Mouse (Mus musculus) small intestine, adult 2 months (tissue): Measurements from ENCODE around the gene Ptger4. TPM values are rescaled to one million over a fixed set of nuclear protein-coding genes. Genes with fewer than 3 reads are reported as not detected.

Experiments used
- H3K27ac ChIP-seq: fragments of 200-500 bp; 2 replicates; pipeline ENCODE4 v1.5.1; 2012; ENCODE audit warnings: low read depth, low read length, control low read depth, inconsistent platforms; ENCODE audit not compliant: insufficient read depth
- H3K27me3 ChIP-seq: fragments of 200-500 bp; 2 replicates; pipeline ENCODE4 v1.6.1; 2012; ENCODE audit warnings: mild to moderate bottlenecking, moderate library complexity, low read length, inconsistent platforms; ENCODE audit not compliant: control insufficient read depth, insufficient read depth
- H3K36me3 ChIP-seq: fragments of 200-500 bp; 2 replicates; pipeline ENCODE4 v1.6.1; 2012; ENCODE audit warnings: mild to moderate bottlenecking, low read length, control low read depth, inconsistent platforms; ENCODE audit not compliant: control insufficient read depth, insufficient read depth
- H3K4me1 ChIP-seq: fragments of 200-500 bp; 2 replicates; pipeline ENCODE4 v1.6.1; 2012; ENCODE audit warnings: low read length, inconsistent platforms, mixed read lengths; ENCODE audit not compliant: control insufficient read depth, insufficient read depth, insufficient read length
- H3K4me3 ChIP-seq: fragments of 200-500 bp; 2 replicates; pipeline ENCODE4 v1.5.1; 2012; ENCODE audit warnings: low read depth, mild to moderate bottlenecking, control low read depth, inconsistent platforms, low read length, moderate library complexity
- CTCF ChIP-seq: fragments of 200-500 bp; IDR thresholded peaks from 2 replicates; pipeline ENCODE4 v1.5.1; 2012; ENCODE audit warnings: low read depth, mild to moderate bottlenecking, control low read depth, inconsistent platforms, low read length, moderate library complexity, mixed read lengths; ENCODE audit not compliant: insufficient replicate concordance, insufficient read length; ENCODE audit errors: extremely low read depth
- POLR2A ChIP-seq: fragments of 200-500 bp; IDR thresholded peaks from 2 replicates; pipeline ENCODE4 v1.6.1; 2012; ENCODE audit warnings: low read depth, mild to moderate bottlenecking, control low read depth, inconsistent platforms, low read length, moderate library complexity
- WGBS: fragments of 180-500 bp; shearing (Covaris S2); methylation state at CpG from one replicate; pipeline ENCODE4 v1.1.7; 2018; 5-methylcytosine and 5-hydroxymethylcytosine counted together
- polyA plus RNA-seq: library from polyadenylated mRNA; depleted of rRNA; stranded (reverse); fragments of >200 nt; gene quantifications from 2 replicates; pipeline ENCODE4 v1.2.3, GENCODE M21; 2012

Gene Ptger4
- polyA plus RNA-seq, 1 experiment: 85.6 TPM

DNA sequence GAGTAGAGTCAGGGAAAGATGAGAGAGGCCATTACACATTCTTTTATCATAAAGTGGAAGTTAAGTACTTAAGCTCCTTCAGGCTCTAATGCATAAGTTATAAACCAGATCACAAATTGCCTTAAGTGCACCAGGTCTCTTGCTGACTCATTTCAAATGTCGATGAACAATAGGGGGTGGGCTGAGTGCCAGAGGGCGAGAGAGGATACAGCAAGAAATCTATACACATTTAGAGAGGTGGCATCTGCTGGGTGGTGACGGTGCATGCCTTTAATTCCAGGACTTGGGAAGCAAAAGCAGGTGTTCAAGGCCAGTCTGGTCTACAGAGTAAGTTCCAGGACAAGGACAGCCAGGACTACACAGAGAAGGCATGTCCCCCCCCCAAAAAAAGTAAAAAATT is 22.1 kb upstream of the Ptger4 start:
- 39% methylated on average over 3 of the region's 3 CpGs for WGBS
- no peak overlapping the region for H3K27ac ChIP-seq
- no peak overlapping the region for H3K4me3 ChIP-seq
- H3K4me1 ChIP-seq: no peaks in the 10 kb centered on the region
- no peaks in the 10 kb centered on the region for H3K36me3 ChIP-seq
- TF ChIP-seq POLR2A: no peak
- TF ChIP-seq CTCF: no peak
- no peaks in the 10 kb centered on the region for H3K27me3 ChIP-seq

DNA sequence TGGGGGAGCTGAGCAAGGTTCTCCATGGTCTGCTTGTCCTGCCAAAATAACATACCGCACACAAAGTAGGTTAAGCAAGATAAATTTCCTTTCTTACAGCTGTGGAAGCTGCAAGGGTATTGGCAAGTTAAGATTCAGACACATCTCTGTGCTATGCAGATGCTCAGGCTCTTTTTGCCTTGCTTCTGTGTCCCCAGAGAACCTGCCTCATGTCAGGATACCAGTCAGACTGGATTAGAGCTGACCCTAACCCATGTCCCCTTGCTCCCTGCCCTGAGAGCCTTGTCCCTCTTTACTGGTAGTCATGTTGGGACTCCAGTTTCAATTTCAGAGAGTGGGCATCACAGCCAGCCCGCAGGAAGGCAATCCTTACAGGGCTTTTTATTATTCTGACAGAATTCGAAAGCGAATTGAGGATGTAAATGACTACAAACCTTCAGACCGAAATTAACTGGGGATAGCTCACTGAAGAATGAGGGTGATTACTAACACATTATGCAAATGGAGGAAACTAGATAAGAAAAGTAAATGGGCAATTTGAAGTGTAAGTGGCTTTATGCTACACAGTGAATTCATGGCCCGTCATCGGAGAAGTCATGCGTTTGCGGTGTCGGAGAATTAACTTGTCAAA is 19.0 kb upstream of the Ptger4 start:
- TF ChIP-seq CTCF: no peak
- no peak for TF ChIP-seq POLR2A
- WGBS: 79% methylated on average over 10 of the region's 10 CpGs
- peaks cover 4% of the 10 kb centered on the region; the same call in 1 of the 2 replicates for H3K4me1 ChIP-seq
- H3K27ac ChIP-seq: no peak overlapping the region
- H3K27me3 ChIP-seq: no peaks in the 10 kb centered on the region
- H3K36me3 ChIP-seq: no peaks in the 10 kb centered on the region
- no peak overlapping the region for H3K4me3 ChIP-seq

DNA sequence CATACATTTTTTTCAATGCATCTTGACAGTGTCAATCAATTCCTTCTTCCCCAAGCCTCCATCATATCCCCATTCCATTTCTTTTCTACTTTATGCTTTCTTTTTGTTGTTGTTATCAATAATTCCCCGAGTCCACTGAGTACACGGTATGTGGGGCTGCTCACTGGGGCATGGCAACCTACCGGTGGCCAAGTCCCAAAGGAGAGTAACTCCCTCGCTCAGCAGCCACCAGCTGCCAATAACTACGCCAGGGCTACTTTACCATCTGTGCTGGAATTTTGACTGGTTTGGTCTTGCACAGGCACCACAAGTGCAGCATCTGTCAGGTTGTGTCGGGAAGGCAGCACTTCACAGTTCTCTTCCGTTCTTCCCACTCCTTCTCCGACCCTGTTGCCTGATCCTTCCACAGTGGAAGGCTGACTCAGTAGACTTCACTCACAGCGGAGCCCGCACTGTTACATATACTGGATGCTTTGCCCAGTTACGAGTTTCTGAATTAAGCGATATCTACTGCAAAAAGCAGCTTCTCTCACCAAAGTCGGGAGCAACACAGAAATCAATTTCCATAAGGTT is 18.2 kb upstream of the Ptger4 start:
- 90% methylated on average over 13 of the region's 13 CpGs for WGBS
- TF ChIP-seq POLR2A: no peak
- no peak for TF ChIP-seq CTCF

DNA sequence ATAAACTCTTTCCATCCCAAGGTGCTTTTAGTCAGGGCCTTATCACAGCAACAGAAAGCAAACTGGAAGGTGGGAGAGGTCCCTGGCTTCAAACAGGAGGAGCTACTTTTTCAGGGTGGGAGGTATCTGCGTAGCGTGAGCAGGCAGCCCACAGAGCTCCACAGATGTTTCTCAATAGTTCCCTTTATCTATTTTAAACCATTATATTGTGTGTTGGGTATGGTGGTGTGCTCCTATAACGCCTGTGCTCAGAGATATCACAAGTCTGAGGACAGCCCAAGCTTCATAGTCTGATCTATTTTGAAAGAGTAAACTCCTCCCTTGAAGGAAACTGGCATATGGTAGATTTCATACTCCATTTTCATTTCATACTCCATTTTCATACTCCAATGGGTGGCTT is 17.0 kb upstream of the Ptger4 start:
- TF ChIP-seq CTCF: no peak
- TF ChIP-seq POLR2A: no peak
- H3K36me3 ChIP-seq: no peaks in the 10 kb centered on the region
- WGBS: 43% methylated on average over 3 of the region's 3 CpGs
- H3K27me3 ChIP-seq: no peaks in the 10 kb centered on the region
- no peak overlapping the region for H3K27ac ChIP-seq
- H3K4me1 ChIP-seq: peaks cover 4% of the 10 kb centered on the region; the same call in 1 of the 2 replicates
- no peak overlapping the region for H3K4me3 ChIP-seq

More for the DNA sequence above, 18.2 kb upstream of the Ptger4 start:
- Histone ChIP-seq H3K27ac (no peak overlapping the region), H3K27me3 (no peaks in the 10 kb centered on the region), H3K4me1 (peaks cover 4% of the 10 kb centered on the region; the same call in 1 of the 2 replicates), H3K36me3 (no peaks in the 10 kb centered on the region), H3K4me3 (no peak overlapping the region)

DNA sequence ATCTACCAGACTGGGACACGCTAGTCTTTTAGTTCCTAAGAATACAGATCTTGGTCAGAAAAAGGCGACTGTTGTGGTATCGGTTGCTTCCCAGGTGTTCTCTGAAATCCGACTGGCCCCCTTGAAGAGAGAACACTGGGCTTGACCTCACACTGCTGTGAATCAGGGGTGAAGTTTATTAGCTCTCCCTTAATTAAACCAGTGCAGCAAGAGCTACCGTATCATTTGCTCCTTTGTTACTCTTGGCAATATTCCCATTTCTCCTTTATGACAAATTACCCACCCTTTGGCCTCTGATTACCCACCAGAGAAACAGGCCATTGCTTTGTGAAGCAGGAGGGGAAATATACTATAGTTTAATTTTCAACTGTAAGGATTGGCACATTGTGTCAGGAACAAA is 16.2 kb upstream of the Ptger4 start:
- peaks cover 4% of the 10 kb centered on the region; the same call in 1 of the 2 replicates for H3K4me1 ChIP-seq
- H3K36me3 ChIP-seq: no peaks in the 10 kb centered on the region
- H3K27ac ChIP-seq: no peak overlapping the region
- H3K4me3 ChIP-seq: no peak overlapping the region
- 24% methylated on average over 5 of the region's 5 CpGs for WGBS
- no peaks in the 10 kb centered on the region for H3K27me3 ChIP-seq
- TF ChIP-seq CTCF: no peak
- no peak for TF ChIP-seq POLR2A

DNA sequence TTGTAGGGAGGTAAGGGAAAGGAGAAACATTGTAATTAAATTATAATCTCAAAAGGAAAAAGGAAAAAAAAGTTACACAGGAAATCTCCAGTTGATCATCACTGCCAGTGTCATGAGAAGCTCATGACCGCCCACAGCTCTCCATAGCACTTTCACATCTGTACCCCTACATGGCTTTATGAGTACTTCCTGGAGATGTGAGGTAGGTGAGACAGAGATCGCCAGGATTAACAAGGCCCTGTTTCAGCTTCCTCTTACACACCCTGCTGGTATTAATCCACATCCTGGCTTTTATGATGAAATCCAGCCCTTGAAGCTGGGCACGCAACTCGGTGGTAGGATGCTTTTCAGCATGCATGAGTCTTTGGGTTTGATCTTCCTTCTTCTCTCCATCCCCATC is 6.2 kb upstream of the Ptger4 start:
- Histone ChIP-seq H3K4me1 (no peaks in the 10 kb centered on the region), H3K27me3 (no peaks in the 10 kb centered on the region), H3K4me3 (no peak overlapping the region), H3K27ac (no peak overlapping the region), H3K36me3 (no peaks in the 10 kb centered on the region)
- TF ChIP-seq CTCF (no peak), POLR2A (no peak)
- WGBS: 82% methylated on average over 4 of the region's 4 CpGs

DNA sequence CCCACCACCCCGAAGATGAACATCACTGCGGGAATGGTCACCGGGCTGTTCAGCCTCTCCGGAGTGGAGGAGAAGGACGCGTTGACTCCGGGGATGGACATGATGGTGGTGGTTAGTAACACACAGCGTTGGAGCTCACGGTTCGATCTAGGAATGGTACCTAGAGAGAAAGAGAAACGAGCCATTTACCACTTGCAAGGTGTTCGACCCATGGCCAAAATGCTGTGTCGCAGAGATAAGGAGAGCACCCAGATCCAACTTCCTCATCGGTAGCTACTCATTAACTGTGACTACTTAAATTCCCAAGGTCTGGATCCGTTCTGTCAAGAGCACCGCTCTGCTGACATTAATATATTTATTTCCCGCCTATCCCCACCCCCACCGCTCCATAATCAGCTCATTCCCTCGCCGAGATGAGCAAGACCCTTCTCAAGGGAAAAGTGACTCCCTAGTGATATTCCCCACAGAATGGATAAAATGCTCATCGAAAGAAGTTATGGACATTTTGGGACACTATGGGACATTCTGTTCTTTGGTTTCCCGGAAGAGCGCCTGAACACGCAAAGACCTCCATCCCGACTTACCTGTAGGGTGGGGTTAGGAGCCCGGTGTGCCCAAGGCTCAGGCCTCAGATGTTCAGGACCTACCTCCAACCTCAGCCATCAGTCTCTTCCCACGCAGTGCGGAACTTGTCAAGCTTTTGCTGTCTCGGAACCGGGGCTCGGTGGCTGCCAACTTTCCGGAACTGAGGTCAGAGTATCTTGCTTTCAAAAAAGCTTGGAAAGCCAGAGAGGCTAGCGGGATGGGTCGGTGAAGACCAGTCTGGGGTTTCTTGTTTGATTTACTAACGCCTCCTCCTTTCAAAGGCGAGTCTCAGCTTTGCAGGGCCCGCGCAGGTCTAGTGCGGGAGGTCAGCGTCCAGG is 690 bp downstream of the Ptger4 start:
- TF ChIP-seq POLR2A (no peak), CTCF (no peak)
- H3K27ac ChIP-seq: peak overlapping the region; percentile 66

More for the DNA sequence above, 690 bp downstream of the Ptger4 start:
- Histone ChIP-seq H3K4me1 (peaks cover 8% of the 10 kb centered on the region; the same call in 1 of the 2 replicates), H3K36me3 (peaks cover 5% of the 10 kb centered on the region), H3K4me3 (peak overlapping the region; percentile 82), H3K27me3 (no peaks in the 10 kb centered on the region)
- 2% methylated on average over 40 of the region's 40 CpGs for WGBS
